Mouse (Mus musculus): ENCODE measurements around the gene Trpm8. TPM values are rescaled to one million over a fixed set of nuclear protein-coding genes. Genes with fewer than 3 reads are reported as not detected.
A peak's percentile ranks its signal among the peaks of the same experiment; 100 is the strongest.

Gene Trpm8
- total and polyA plus RNA-seq, 2 experiments from 2014 or later: not detected

DNA sequence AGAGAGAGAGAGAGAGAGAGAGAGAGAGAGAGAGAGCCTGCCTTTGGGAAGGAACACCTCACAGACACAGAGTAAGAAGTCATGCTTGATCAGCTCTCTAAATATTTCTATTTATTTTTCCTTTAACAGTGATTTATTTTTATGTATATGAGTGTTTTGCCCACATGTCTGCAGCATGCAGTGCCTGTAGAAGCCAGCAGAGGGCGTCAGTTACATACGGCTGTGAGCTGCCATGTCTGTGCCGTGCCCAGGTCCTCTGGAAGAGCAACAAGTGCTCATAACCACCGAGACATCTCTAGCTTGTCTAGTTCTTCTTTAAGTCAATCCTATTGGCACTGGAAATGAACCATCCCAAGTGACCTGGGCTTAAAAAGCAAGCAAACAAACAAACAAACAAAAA, 12.5 kb downstream of the Trpm8 start:
- Histone ChIP-seq H3K27ac (ENCODE audit: low read depth) (no peak overlapping the region), H3K4me3 (ENCODE audit: low read depth, low read length) (no peak overlapping the region), H3K9me3 (replicated peaks; ENCODE audit: control insufficient read depth, low read length) (0 out of 2 replicates have a peak, but pooled peaks cover 44% of the 10 kb centered on the region)

DNA sequence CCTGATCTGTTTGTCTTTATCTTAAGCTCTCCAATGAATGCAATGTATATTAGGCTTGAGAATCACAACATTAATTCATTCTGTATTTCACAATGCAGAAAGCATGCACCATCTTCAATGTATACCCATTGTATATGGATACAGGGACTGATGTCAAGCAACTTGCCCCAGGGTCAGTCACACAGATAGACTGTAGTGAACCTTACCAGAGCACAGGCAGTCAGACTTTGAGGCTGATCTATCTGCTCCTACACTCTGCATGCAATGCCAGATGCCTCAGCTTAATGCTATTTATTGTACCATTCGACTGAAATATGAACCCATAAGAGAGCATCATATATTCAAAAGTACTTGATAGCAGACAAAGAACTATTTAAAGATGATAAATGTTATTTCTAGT, 13.1 kb downstream of the Trpm8 start:
- H3K4me1 ChIP-seq (ENCODE audit: control insufficient read depth, insufficient read depth): no peaks in the 10 kb centered on the region
- DNase-seq (ENCODE audit: low spot score): no peak
- H3K4me3 ChIP-seq (ENCODE audit: low read depth, low read length): no peak overlapping the region
- H3K27ac ChIP-seq (ENCODE audit: low read depth): no peak overlapping the region
- no peak for TF ChIP-seq CTCF (IDR thresholded peaks at IDR 0.05; ENCODE audit: low read depth)
- no peak for TF ChIP-seq EP300 (IDR thresholded peaks at IDR 0.05; ENCODE audit: low read depth)
- peaks cover 44% of the 10 kb centered on the region; the same call in 1 of the 2 replicates for H3K9me3 ChIP-seq (replicated peaks; ENCODE audit: control insufficient read depth, low read length)
- ATAC-seq (ENCODE audit: insufficient read depth, low read depth): no peak
- no peaks in the 10 kb centered on the region for H3K36me3 ChIP-seq (replicated peaks; ENCODE audit: control insufficient read depth, insufficient read depth, low read length)
- no peak overlapping the region for H3K4me2 ChIP-seq (ENCODE audit: low read depth, low read length)
- H3K9ac ChIP-seq (replicated peaks; ENCODE audit: low read depth, low read length): no peak overlapping the region
- WGBS: 55% methylated on average over 1 of the region's 1 CpGs
- H3K27me3 ChIP-seq (ENCODE audit: control insufficient read depth, insufficient read depth, low read length): no peaks in the 10 kb centered on the region

More for the DNA sequence above, 12.5 kb downstream of the Trpm8 start:
- no peak overlapping the region for H3K4me2 ChIP-seq (ENCODE audit: low read depth, low read length)
- H3K36me3 ChIP-seq (replicated peaks; ENCODE audit: control insufficient read depth, insufficient read depth, low read length): no peaks in the 10 kb centered on the region
- ATAC-seq (ENCODE audit: insufficient read depth, low read depth) (no peak), DNase-seq (ENCODE audit: low spot score) (no peak)
- WGBS: 34% methylated on average over 4 of the region's 4 CpGs
- no peaks in the 10 kb centered on the region for H3K27me3 ChIP-seq (ENCODE audit: control insufficient read depth, insufficient read depth, low read length)
- no peaks in the 10 kb centered on the region for H3K4me1 ChIP-seq (ENCODE audit: control insufficient read depth, insufficient read depth)
- TF ChIP-seq EP300 (IDR thresholded peaks at IDR 0.05; ENCODE audit: low read depth): no peak
- TF ChIP-seq CTCF (IDR thresholded peaks at IDR 0.05; ENCODE audit: low read depth): peak; percentile 42
- H3K9ac ChIP-seq (replicated peaks; ENCODE audit: low read depth, low read length): no peak overlapping the region

DNA sequence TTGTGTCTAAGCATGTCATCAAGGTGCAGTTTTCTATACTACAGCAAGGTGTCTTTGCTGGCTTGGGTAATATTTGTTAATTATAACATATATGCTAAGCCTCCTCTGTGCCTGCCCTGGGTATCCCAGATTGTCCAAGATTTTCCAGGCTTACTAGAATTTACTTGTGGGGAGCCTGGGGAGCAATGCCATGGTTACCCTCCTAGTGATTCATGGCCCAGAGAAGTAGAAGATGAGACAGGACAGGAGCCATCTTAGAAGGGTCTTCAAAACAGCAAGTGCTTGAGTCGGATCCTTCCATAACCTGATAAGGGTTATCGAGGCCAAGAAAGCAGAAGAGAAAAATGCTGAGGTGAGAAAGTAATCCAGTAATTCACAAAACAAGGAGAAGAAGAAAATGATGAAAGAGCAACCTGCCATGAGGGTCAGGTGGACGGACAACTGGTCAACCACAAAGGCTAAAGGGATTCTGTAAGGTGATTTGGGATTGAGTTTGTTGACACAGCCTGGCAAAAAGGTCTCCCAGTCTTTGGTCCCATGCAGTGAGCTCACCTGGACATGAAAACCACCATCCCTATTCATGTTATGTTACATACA, 14.0 kb downstream of the Trpm8 start:
- H3K27me3 ChIP-seq (ENCODE audit: control insufficient read depth, insufficient read depth, low read length): no peaks in the 10 kb centered on the region
- no peak for TF ChIP-seq CTCF (IDR thresholded peaks at IDR 0.05; ENCODE audit: low read depth)
- TF ChIP-seq EP300 (IDR thresholded peaks at IDR 0.05; ENCODE audit: low read depth): no peak
- no peaks in the 10 kb centered on the region for H3K4me1 ChIP-seq (ENCODE audit: control insufficient read depth, insufficient read depth)
- no peak overlapping the region for H3K4me2 ChIP-seq (ENCODE audit: low read depth, low read length)
- WGBS: 47% methylated on average over 3 of the region's 3 CpGs
- H3K36me3 ChIP-seq (replicated peaks; ENCODE audit: control insufficient read depth, insufficient read depth, low read length): no peaks in the 10 kb centered on the region
- no peak overlapping the region for H3K9ac ChIP-seq (replicated peaks; ENCODE audit: low read depth, low read length)
- H3K4me3 ChIP-seq (ENCODE audit: low read depth, low read length): no peak overlapping the region
- peaks cover 46% of the 10 kb centered on the region; the same call in 1 of the 2 replicates for H3K9me3 ChIP-seq (replicated peaks; ENCODE audit: control insufficient read depth, low read length)
- no peak for ATAC-seq (ENCODE audit: insufficient read depth, low read depth)
- H3K27ac ChIP-seq (ENCODE audit: low read depth): no peak overlapping the region
- peak; percentile 4 for DNase-seq (ENCODE audit: low spot score)

DNA sequence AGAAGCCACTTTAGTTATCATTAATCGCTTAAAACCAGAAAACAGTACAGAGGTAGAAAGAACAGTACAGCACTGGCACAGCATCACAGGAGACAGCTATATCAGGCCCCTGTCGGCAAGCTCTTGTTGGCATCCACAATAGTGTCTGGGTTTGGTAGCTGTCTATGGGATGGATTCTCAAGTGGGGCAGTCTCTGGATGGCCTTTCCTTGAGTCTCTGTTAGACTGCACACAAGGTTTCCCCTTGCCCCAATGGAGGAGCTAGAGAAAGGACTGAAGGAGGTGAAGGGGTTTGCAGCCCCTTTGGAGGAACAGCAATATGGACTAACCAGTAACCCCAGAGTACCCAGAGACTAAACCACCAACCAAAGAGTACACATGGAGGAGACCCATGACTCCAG, 14.6 kb downstream of the Trpm8 start:
- TF ChIP-seq CTCF (IDR thresholded peaks at IDR 0.05; ENCODE audit: low read depth) (no peak), EP300 (IDR thresholded peaks at IDR 0.05; ENCODE audit: low read depth) (no peak)
- Histone ChIP-seq H3K4me3 (ENCODE audit: low read depth, low read length) (no peak overlapping the region), H3K4me1 (ENCODE audit: control insufficient read depth, insufficient read depth) (no peaks in the 10 kb centered on the region), H3K27me3 (ENCODE audit: control insufficient read depth, insufficient read depth, low read length) (no peaks in the 10 kb centered on the region), H3K9ac (replicated peaks; ENCODE audit: low read depth, low read length) (no peak overlapping the region), H3K27ac (ENCODE audit: low read depth) (no peak overlapping the region), H3K4me2 (ENCODE audit: low read depth, low read length) (no peak overlapping the region), H3K36me3 (replicated peaks; ENCODE audit: control insufficient read depth, insufficient read depth, low read length) (no peaks in the 10 kb centered on the region), H3K9me3 (replicated peaks; ENCODE audit: control insufficient read depth, low read length) (peaks cover 44% of the 10 kb centered on the region; the same call in 1 of the 2 replicates)
- ATAC-seq (ENCODE audit: insufficient read depth, low read depth): no peak
- DNase-seq (ENCODE audit: low spot score): peak; percentile 4
- WGBS: 47% methylated on average over 2 of the region's 2 CpGs

DNA sequence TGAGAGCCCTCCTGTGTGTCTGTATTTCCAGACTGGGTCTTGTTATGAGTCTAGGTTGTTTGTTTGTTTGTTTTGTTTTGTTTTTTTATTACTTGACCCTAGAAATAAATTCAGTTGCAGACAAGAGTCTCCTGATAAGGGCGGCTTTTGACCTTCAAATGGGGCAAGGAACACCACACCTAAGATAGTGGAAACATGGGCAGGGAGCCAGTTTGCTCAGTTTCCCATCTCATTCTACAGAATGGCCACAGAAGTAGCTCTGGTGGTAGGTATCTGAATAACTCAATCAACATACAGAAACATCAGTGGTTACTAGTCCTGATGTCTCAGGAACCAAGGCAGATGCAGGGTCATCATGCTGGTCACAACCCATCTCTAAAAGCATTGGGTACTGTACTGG, 17.2 kb downstream of the Trpm8 start:
- Histone ChIP-seq H3K4me3 (ENCODE audit: low read depth, low read length) (no peak overlapping the region), H3K27me3 (ENCODE audit: control insufficient read depth, insufficient read depth, low read length) (no peaks in the 10 kb centered on the region), H3K4me1 (ENCODE audit: control insufficient read depth, insufficient read depth) (no peaks in the 10 kb centered on the region), H3K9me3 (replicated peaks; ENCODE audit: control insufficient read depth, low read length) (peaks cover 58% of the 10 kb centered on the region), H3K27ac (ENCODE audit: low read depth) (no peak overlapping the region), H3K36me3 (replicated peaks; ENCODE audit: control insufficient read depth, insufficient read depth, low read length) (no peaks in the 10 kb centered on the region), H3K9ac (replicated peaks; ENCODE audit: low read depth, low read length) (no peak overlapping the region), H3K4me2 (ENCODE audit: low read depth, low read length) (no peak overlapping the region)
- WGBS: 16% methylated on average over 1 of the region's 1 CpGs
- ATAC-seq (ENCODE audit: insufficient read depth, low read depth): no peak
- peak; percentile 5 for DNase-seq (ENCODE audit: low spot score)
- TF ChIP-seq CTCF (IDR thresholded peaks at IDR 0.05; ENCODE audit: low read depth) (no peak), EP300 (IDR thresholded peaks at IDR 0.05; ENCODE audit: low read depth) (no peak)

Data from heart, postnatal 0 days (tissue).